Mouse (Mus musculus) CH12.LX (cell line): ENCODE results near the gene 4931422A03Rik. TPM values are rescaled to one million over a fixed set of nuclear protein-coding genes. Genes with fewer than 3 reads are reported as not detected.

Experiments used
- DNase-seq: peaks from one replicate; pipeline ENCODE4 v3.0.0-alpha.2; 2013; ENCODE audit errors: extremely low read depth
- H3K27ac ChIP-seq: 2 replicates; pipeline ENCODE4 v1.5.1; 2012; ENCODE audit warnings: low read depth, mild to moderate bottlenecking, control low read depth, moderate library complexity; ENCODE audit not compliant: insufficient read depth
- H3K27me3 ChIP-seq: replicated peaks from 2 replicates; pipeline ENCODE3; 2012; ENCODE audit warnings: inconsistent platforms
- H3K36me3 ChIP-seq, 2 experiments: replicated peaks in 1 of 2; 2 replicates each; pipeline versions ENCODE3 to v1.6.1; 2012; ENCODE audit warnings: inconsistent platforms in 1 of 2, low read length in 1 of 2, mild to moderate bottlenecking in 1 of 2, mixed read lengths in 1 of 2, moderate library complexity in 1 of 2; ENCODE audit not compliant: control insufficient read depth in 1 of 2, insufficient read depth in 1 of 2
- H3K4me1 ChIP-seq, 2 experiments: 2 replicates each; pipeline ENCODE4 v1.6.1; 2012; ENCODE audit warnings: inconsistent platforms in 1 of 2, moderate library complexity in 1 of 2; ENCODE audit not compliant: insufficient read depth in 2 of 2, control insufficient read depth in 1 of 2
- H3K4me2 ChIP-seq: 2 replicates; pipeline ENCODE4 v1.6.1; 2012; ENCODE audit warnings: low read depth, mild to moderate bottlenecking, control low read depth; ENCODE audit not compliant: poor library complexity, insufficient read depth, severe bottlenecking
- H3K4me3 ChIP-seq, 3 experiments: fragments of 150-350 bp in 1 of 3; sonication (generic) in 1 of 3; replicated peaks in 1 of 3; 2 replicates each; pipeline versions ENCODE3 to v1.5.1; 2011 to 2012; ENCODE audit warnings: low read depth in 2 of 3, low read length in 2 of 3, mild to moderate bottlenecking in 2 of 3, moderate library complexity in 2 of 3, control low read depth in 1 of 3, improper control_type of control experiment in 1 of 3, inconsistent platforms in 1 of 3, mixed read lengths in 1 of 3; ENCODE audit not compliant: poor library complexity in 1 of 3
- H3K79me2 ChIP-seq: replicated peaks from 2 replicates; pipeline ENCODE4 v1.6.1; 2012; ENCODE audit warnings: mild to moderate bottlenecking, moderate library complexity; ENCODE audit not compliant: control insufficient read depth, poor library complexity, insufficient read depth, severe bottlenecking; ENCODE audit errors: extremely low read depth
- H3K9ac ChIP-seq: 2 replicates; pipeline ENCODE4 v1.6.1; 2012; ENCODE audit warnings: low read depth, mild to moderate bottlenecking, control low read depth, moderate library complexity; ENCODE audit not compliant: insufficient read depth
- H3K9me3 ChIP-seq: replicated peaks from 2 replicates; pipeline ENCODE3; 2012; ENCODE audit warnings: low read length, inconsistent platforms, mixed read lengths
- CHD2 ChIP-seq: IDR thresholded peaks from 2 replicates; pipeline ENCODE4 v1.6.1; 2011; ENCODE audit warnings: low read length, improper control_type of control experiment
- CTCF ChIP-seq, 2 experiments: IDR thresholded peaks in 1 of 2; conservative IDR thresholded peaks in 1 of 2; 2 replicates each; pipeline ENCODE4 v1.5.1; 2011 to 2012; ENCODE audit warnings: low read depth in 2 of 2, low read length in 2 of 2, improper control_type of control experiment in 1 of 2, inconsistent platforms in 1 of 2, mild to moderate bottlenecking in 1 of 2, moderate library complexity in 1 of 2
- E2F4 ChIP-seq: IDR thresholded peaks from 2 replicates; pipeline ENCODE4 v1.6.1; 2011; ENCODE audit warnings: low read depth, low read length, improper control_type of control experiment; ENCODE audit not compliant: insufficient replicate concordance
- ELF1 ChIP-seq: IDR thresholded peaks from 2 replicates; pipeline ENCODE4 v1.6.1; 2014; ENCODE audit warnings: low read depth, mild to moderate bottlenecking, inconsistent platforms, low read length, improper control_type of control experiment
- EP300 ChIP-seq: IDR thresholded peaks from 2 replicates; pipeline ENCODE4 v1.6.1; 2011; ENCODE audit warnings: low read length, improper control_type of control experiment
- ETS1 ChIP-seq: conservative IDR thresholded peaks from 2 replicates; pipeline ENCODE4 v1.6.1; 2012; ENCODE audit warnings: low read depth, mild to moderate bottlenecking, inconsistent platforms, low read length, improper control_type of control experiment, moderate library complexity
- HCFC1 ChIP-seq: IDR thresholded peaks from 2 replicates; pipeline ENCODE4 v1.6.1; 2012; ENCODE audit warnings: low read depth, mild to moderate bottlenecking, inconsistent platforms, low read length, improper control_type of control experiment
- IRF4 ChIP-seq: IDR thresholded peaks from 2 replicates; pipeline ENCODE4 v1.6.1; 2014; ENCODE audit warnings: low read depth, mild to moderate bottlenecking, inconsistent platforms, low read length, improper control_type of control experiment
- JUN ChIP-seq: IDR thresholded peaks from 2 replicates; pipeline ENCODE4 v1.6.1; 2011; ENCODE audit warnings: low read depth, mild to moderate bottlenecking, low read length, improper control_type of control experiment, moderate library complexity; ENCODE audit not compliant: insufficient read depth
- JUND ChIP-seq: conservative IDR thresholded peaks from 2 replicates; pipeline ENCODE4 v1.6.1; 2011; ENCODE audit warnings: low read depth, low read length, improper control_type of control experiment
- KAT2A ChIP-seq: IDR thresholded peaks from 2 replicates; pipeline ENCODE4 v1.6.1; 2012; ENCODE audit warnings: low read length, improper control_type of control experiment, inconsistent platforms; ENCODE audit not compliant: insufficient replicate concordance
- NRF1 ChIP-seq: IDR thresholded peaks from 2 replicates; pipeline ENCODE4 v1.6.1; 2014; ENCODE audit warnings: low read depth, mild to moderate bottlenecking, inconsistent platforms, low read length, improper control_type of control experiment, moderate library complexity
- PAX5 ChIP-seq: IDR thresholded peaks from 2 replicates; pipeline ENCODE4 v1.6.1; 2012; ENCODE audit warnings: low read length, inconsistent platforms, mixed read lengths
- POLR2A ChIP-seq: IDR thresholded peaks from 2 replicates; pipeline ENCODE4 v1.6.1; 2011; ENCODE audit warnings: low read depth, mild to moderate bottlenecking, improper control_type of control experiment, low read length
- RAD21 ChIP-seq: IDR thresholded peaks from 2 replicates; pipeline ENCODE4 v1.6.1; 2011; ENCODE audit warnings: low read depth, mild to moderate bottlenecking, low read length, improper control_type of control experiment, moderate library complexity
- RCOR1 ChIP-seq: conservative IDR thresholded peaks from 2 replicates; pipeline ENCODE4 v1.6.1; 2012; ENCODE audit warnings: low read depth, mild to moderate bottlenecking, inconsistent platforms, low read length, improper control_type of control experiment
- SIN3A ChIP-seq: IDR thresholded peaks from 2 replicates; pipeline ENCODE4 v1.6.1; 2012; ENCODE audit warnings: low read length, improper control_type of control experiment, inconsistent platforms
- USF1 ChIP-seq: IDR thresholded peaks from 2 replicates; pipeline ENCODE4 v1.6.1; 2014; ENCODE audit warnings: low read depth, mild to moderate bottlenecking, inconsistent platforms, low read length, improper control_type of control experiment
- USF2 ChIP-seq: conservative IDR thresholded peaks from 2 replicates; pipeline ENCODE4 v1.6.1; 2011; ENCODE audit warnings: low read depth, low read length, improper control_type of control experiment
- dilution Hi-C: fragments of 300-500 bp; cut with MboI; formaldehyde crosslinking; loops from 2 replicates; pipeline ENCODE4 v1.14.3; 2020; ENCODE audit warnings: low sequenced_read_pairs; ENCODE audit not compliant: extremely low pct_unique_long_range_greater_than_20kb, extremely low pct_ligation_motif_present
- in situ Hi-C: fragments of 300-500 bp; cut with MboI; formaldehyde crosslinking; loops from 3 replicates; pipeline ENCODE4 v1.14.3; 2019; ENCODE audit warnings: low sequenced_read_pairs, low pct_ligation_motif_present, low pct_unique_long_range_greater_than_20kb, mixed read lengths
- polyA plus RNA-seq: library from polyadenylated mRNA; unstranded; fragments of >175 nt; gene quantifications from 2 replicates; pipeline ENCODE4 v1.2.1, GENCODE M21; 2012; ENCODE audit warnings: low read depth; ENCODE audit not compliant: insufficient read length
- total RNA-seq, 2 experiments: library from RNA; depleted of rRNA; stranded (reverse); fragments of 300-350 nt in 1 of 2; fragments of >200 nt in 1 of 2; gene quantifications; 2 replicates each; pipeline ENCODE4 v1.2.3; 2012 to 2014

The 4931422A03Rik gene
- total and polyA plus RNA-seq, 3 experiments = 0.68 to 2.4 TPM; not detected in 1

DNA sequence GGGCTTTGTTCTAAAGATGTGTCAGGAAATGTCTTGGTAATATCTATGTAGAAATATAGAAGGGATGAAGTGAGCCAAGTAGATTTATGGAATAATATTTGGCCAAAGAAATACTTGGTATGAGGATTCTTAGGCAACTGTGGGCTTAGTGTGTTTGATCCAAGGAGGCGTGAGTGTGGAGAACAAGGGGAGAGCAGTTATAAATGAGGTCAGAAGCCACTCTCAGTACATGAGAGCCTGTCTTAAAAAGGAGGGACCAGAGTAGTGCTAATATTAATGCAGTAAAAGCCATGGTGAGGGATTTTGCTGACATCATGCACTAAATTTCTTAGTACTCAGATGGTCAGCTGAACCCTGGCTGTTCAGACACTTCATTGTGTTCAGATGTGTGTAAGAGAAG lies 30.2 kb upstream of the 4931422A03Rik start:
- TF ChIP-seq ELF1 (no peak), NRF1 (no peak), RAD21 (no peak), HCFC1 (no peak), JUND (no peak), POLR2A (no peak)
- no peak overlapping the region for H3K9ac ChIP-seq
- no peak overlapping the region for H3K27ac ChIP-seq
- H3K4me3 ChIP-seq = no peak overlapping the region
- no peaks in the 10 kb centered on the region for H3K27me3 ChIP-seq
- H3K4me1 ChIP-seq = no peaks in the 10 kb centered on the region
- in situ Hi-C loops = no loop called here
- no peak for DNase-seq
- dilution Hi-C loops = no loop called here
- H3K4me2 ChIP-seq = no peak overlapping the region
- peaks cover 23 to 59% of the 10 kb centered on the region in 2 experiments for H3K36me3 ChIP-seq
- H3K79me2 ChIP-seq = no peaks in the 10 kb centered on the region
- no peaks in the 10 kb centered on the region for H3K9me3 ChIP-seq

GRCm38 (mm10) chr2:104044479-104045080 lies 16.4 kb upstream of the 4931422A03Rik start:
- H3K27me3 ChIP-seq = no peaks in the 10 kb centered on the region

DNA sequence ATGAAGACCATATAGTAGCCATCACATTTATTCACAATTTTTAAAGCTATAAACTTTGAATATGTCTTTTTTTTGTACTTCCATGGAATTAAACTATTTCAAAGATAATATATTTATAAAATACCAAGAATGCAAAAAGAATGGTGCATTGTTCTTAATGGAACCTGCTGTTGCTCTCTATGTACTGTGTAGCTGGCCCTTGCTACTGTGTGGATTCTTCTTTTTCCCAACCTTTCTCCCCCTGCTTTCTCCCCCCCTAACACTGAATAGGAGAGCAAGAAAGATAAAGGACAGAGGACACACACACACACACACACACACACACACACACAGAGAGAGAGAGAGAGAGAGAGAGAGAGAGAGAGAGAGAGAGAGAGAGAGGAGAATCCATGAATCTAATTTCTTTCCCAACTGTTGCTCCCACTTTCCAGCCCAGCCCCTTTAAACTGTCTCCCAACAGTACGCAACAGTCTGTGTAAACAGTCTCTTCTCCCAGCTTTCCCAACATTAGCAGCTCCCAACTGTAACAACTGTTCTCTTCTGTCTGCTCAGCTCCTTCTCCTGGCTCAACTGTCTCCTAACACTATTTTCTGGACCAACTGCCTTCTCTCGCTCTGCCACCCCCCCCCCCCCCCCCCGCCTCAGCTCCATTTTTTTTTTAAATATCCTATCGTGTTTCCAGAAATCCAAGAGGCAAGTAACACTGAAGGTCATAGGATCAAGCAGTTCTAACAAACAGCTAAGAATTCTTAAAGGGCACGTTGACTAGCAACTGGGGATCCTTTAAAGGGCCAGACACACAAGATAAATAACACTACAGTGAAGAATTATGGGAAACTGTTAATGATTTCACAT lies 15.7 kb upstream of the 4931422A03Rik start:
- Histone ChIP-seq H3K9me3 (no peaks in the 10 kb centered on the region), H3K4me3 (no peak overlapping the region), H3K4me2 (no peak overlapping the region), H3K4me1 (peaks cover 2 to 22% of the 10 kb centered on the region in 2 experiments; a peak in 2 of 4 replicates), H3K9ac (no peak overlapping the region), H3K27me3 (no peaks in the 10 kb centered on the region), H3K36me3 (peaks cover 23 to 65% of the 10 kb centered on the region in 2 experiments), H3K27ac (no peak overlapping the region), H3K79me2 (no peaks in the 10 kb centered on the region)
- DNase-seq = no peak
- TF ChIP-seq KAT2A (no peak), RCOR1 (no peak), EP300 (no peak), SIN3A (no peak), PAX5 (no peak), USF2 (no peak), CTCF (conservative IDR thresholded peaks at IDR 0.05 in 1 of 2, IDR thresholded peaks at IDR 0.05 in 1 of 2; ENCODE audit: low read depth in 2 of 2, low read length in 2 of 2) (no peak), ETS1 (no peak), JUN (no peak), CHD2 (no peak)
- in situ Hi-C loops = loop anchor here (25.0 kb wide), 1 partner anchor 543 kb away; the partner anchor contains the start of gene Cstf3
- dilution Hi-C loops = no loop called here

More at GRCm38 (mm10) chr2:104044479-104045080, 16.4 kb upstream of the 4931422A03Rik start:
- no peak overlapping the region for H3K27ac ChIP-seq
- TF ChIP-seq E2F4 = no peak
- TF ChIP-seq IRF4 = no peak
- no peak for TF ChIP-seq JUND
- TF ChIP-seq RCOR1 = no peak
- no peak for TF ChIP-seq SIN3A
- TF ChIP-seq USF1 = no peak
- dilution Hi-C loops = no loop called here
- no peak for DNase-seq
- in situ Hi-C loops = loop anchor here (25.0 kb wide), 1 partner anchor 543 kb away; the partner anchor contains the start of gene Cstf3
- no peak overlapping the region for H3K4me2 ChIP-seq
- H3K4me1 ChIP-seq = peaks cover 2 to 18% of the 10 kb centered on the region in 2 experiments; a peak in 2 of 4 replicates
- H3K9ac ChIP-seq = no peak overlapping the region
- H3K9me3 ChIP-seq = no peaks in the 10 kb centered on the region
- H3K79me2 ChIP-seq = no peaks in the 10 kb centered on the region
- H3K4me3 ChIP-seq = no peak overlapping the region
- H3K36me3 ChIP-seq = peaks cover 23 to 65% of the 10 kb centered on the region in 2 experiments
